Mouse (Mus musculus): ENCODE measurements around the gene Cd46. TPM values are rescaled to one million over a fixed set of nuclear protein-coding genes. Genes with fewer than 3 reads are reported as not detected.

Gene Cd46
- polyA plus RNA-seq, 1 experiment from 2014 or later: 1.0 TPM

DNA sequence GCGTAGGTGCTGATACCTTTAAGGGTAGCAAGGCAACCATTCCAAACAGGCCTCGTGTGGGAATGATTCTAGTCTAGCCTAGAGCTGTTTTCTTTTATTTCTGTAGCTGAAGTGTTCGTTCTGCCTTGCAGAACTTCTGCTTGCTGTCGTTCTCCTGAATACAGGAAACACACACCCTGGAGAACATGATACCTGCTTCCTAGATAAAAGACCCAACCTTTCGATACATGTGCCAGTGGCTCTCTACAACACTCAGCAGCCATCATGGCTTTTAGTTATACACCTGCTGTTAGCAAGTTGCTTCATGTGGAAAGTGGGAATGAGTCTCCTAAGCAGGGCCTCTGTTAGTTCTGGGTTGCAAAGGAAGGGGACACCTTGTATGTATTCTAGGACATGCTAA is 97.8 kb downstream of the Cd46 start:
- Histone ChIP-seq H3K9ac (ENCODE audit: low read length) (no peak overlapping the region), H3K4me1 (replicated peaks; ENCODE audit: control insufficient read depth, insufficient read depth, low read length) (no peaks in the 10 kb centered on the region), H3K27me3 (replicated peaks; ENCODE audit: control insufficient read depth, insufficient read depth, low read length) (no peaks in the 10 kb centered on the region), H3K4me3 (ENCODE audit: low read depth, low read length) (no peak overlapping the region), H3K4me2 (ENCODE audit: low read length) (no peak overlapping the region), H3K27ac (ENCODE audit: low read depth) (no peak overlapping the region), H3K9me3 (ENCODE audit: control insufficient read depth, low read length) (no peaks in the 10 kb centered on the region), H3K36me3 (ENCODE audit: control insufficient read depth, insufficient read depth, low read length) (no peaks in the 10 kb centered on the region)
- DNase-seq (ENCODE audit: low spot score) (no peak), ATAC-seq (replicated peaks; ENCODE audit: low FRiP score, low TSS enrichment, low read depth) (no peak)
- 75% methylated on average over 5 of the region's 5 CpGs for WGBS

DNA sequence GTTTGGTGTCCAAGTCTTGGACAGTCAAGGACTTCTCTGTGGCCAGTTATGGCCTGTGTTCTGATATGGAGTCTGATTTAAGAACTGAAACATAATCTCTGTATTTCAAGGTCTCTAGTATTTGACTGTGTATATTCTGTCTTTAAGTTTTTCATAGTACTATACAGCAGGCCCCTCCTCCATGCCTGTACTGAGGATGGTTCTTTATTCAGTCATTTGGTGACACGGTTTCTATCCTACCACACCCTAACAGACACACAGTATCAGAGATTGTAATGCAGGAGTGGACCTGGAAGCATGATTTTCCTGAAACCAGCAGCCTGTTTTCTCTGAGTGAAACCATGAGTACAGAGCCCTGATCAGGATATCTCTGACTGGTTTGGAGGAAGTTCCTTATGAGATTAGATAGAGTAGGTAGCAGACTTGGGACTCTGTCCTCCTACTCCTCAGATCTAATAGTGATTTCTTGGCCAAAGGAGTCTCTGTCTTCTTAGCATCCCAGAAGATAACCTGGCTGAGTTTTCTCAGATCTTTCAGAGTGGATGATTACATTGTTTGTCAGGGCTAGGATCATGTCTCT is 98.5 kb downstream of the Cd46 start:
- no peak overlapping the region for H3K4me3 ChIP-seq (ENCODE audit: low read depth, low read length)
- no peak for ATAC-seq (replicated peaks; ENCODE audit: low FRiP score, low TSS enrichment, low read depth)
- no peaks in the 10 kb centered on the region for H3K4me1 ChIP-seq (replicated peaks; ENCODE audit: control insufficient read depth, insufficient read depth, low read length)
- H3K9me3 ChIP-seq (ENCODE audit: control insufficient read depth, low read length): no peaks in the 10 kb centered on the region
- DNase-seq (ENCODE audit: low spot score): no peak
- H3K27ac ChIP-seq (ENCODE audit: low read depth): no peak overlapping the region
- WGBS: 66% methylated on average over 1 of the region's 1 CpGs
- H3K27me3 ChIP-seq (replicated peaks; ENCODE audit: control insufficient read depth, insufficient read depth, low read length): no peaks in the 10 kb centered on the region
- no peak overlapping the region for H3K9ac ChIP-seq (ENCODE audit: low read length)
- no peak overlapping the region for H3K4me2 ChIP-seq (ENCODE audit: low read length)
- no peaks in the 10 kb centered on the region for H3K36me3 ChIP-seq (ENCODE audit: control insufficient read depth, insufficient read depth, low read length)

DNA sequence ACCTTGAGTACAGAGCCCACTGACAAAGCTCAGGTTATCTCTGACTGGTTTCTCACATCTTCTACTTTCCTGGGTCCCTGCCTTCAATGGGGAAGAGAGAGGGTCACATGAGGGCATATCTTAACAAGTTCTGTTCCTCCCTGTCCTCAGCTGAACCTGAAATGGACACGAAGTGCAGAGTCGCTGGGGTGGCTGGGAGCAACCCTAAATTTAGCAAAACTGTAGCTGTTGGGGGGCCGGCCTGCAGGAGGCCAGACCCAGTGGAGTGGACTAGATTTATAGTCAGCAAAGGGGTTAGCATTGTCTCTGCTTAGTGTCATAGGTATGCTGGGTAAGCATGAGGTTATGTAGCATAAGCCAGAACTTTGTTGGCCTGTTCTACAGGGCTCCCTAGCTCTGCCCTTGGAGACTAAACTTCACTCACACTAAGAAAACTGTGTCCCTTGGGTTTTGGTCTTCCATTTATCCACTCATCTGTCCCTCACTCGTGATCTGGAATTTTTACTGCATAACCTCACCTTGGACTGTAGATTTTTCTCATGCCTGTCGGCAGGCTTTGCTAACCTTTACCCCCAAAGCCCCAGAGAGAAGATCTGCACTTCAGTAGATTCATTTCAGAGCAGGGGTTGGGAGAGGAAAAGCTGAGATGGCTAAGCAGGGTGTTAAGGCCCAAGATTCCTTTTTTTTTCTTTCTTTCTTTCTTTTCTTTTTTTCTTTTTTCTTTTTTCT is 99.3 kb downstream of the Cd46 start:
- ATAC-seq (replicated peaks; ENCODE audit: low FRiP score, low TSS enrichment, low read depth) (0 out of 2 replicates have a peak, but pooled peaks have one; percentile 60), DNase-seq (ENCODE audit: low spot score) (no peak)
- Histone ChIP-seq H3K9me3 (ENCODE audit: control insufficient read depth, low read length) (no peaks in the 10 kb centered on the region), H3K4me2 (ENCODE audit: low read length) (no peak overlapping the region), H3K36me3 (ENCODE audit: control insufficient read depth, insufficient read depth, low read length) (no peaks in the 10 kb centered on the region), H3K27ac (ENCODE audit: low read depth) (no peak overlapping the region), H3K27me3 (replicated peaks; ENCODE audit: control insufficient read depth, insufficient read depth, low read length) (no peaks in the 10 kb centered on the region), H3K9ac (ENCODE audit: low read length) (no peak overlapping the region), H3K4me3 (ENCODE audit: low read depth, low read length) (no peak overlapping the region), H3K4me1 (replicated peaks; ENCODE audit: control insufficient read depth, insufficient read depth, low read length) (no peaks in the 10 kb centered on the region)
- 31% methylated on average over 5 of the region's 5 CpGs for WGBS

GRCm38 (mm10) chr1:194991654-194992053 is 100.4 kb downstream of the Cd46 start:
- Histone ChIP-seq H3K4me2 (ENCODE audit: low read length) (no peak overlapping the region), H3K4me3 (ENCODE audit: low read depth, low read length) (no peak overlapping the region), H3K36me3 (ENCODE audit: control insufficient read depth, insufficient read depth, low read length) (no peaks in the 10 kb centered on the region), H3K27me3 (replicated peaks; ENCODE audit: control insufficient read depth, insufficient read depth, low read length) (no peaks in the 10 kb centered on the region), H3K9ac (ENCODE audit: low read length) (no peak overlapping the region), H3K9me3 (ENCODE audit: control insufficient read depth, low read length) (no peaks in the 10 kb centered on the region), H3K27ac (ENCODE audit: low read depth) (no peak overlapping the region), H3K4me1 (replicated peaks; ENCODE audit: control insufficient read depth, insufficient read depth, low read length) (no peaks in the 10 kb centered on the region)
- WGBS: 89% methylated on average over 2 of the region's 2 CpGs
- no peak for DNase-seq (ENCODE audit: low spot score)
- ATAC-seq (replicated peaks; ENCODE audit: low FRiP score, low TSS enrichment, low read depth): no peak

- DNase-seq (ENCODE audit: low spot score) (no peak), ATAC-seq (replicated peaks; ENCODE audit: low FRiP score, low TSS enrichment, low read depth) (no peak)
- Histone ChIP-seq H3K4me1 (replicated peaks; ENCODE audit: control insufficient read depth, insufficient read depth, low read length) (no peaks in the 10 kb centered on the region), H3K4me3 (ENCODE audit: low read depth, low read length) (no peak overlapping the region), H3K4me2 (ENCODE audit: low read length) (no peak overlapping the region), H3K9ac (ENCODE audit: low read length) (no peak overlapping the region), H3K36me3 (ENCODE audit: control insufficient read depth, insufficient read depth, low read length) (no peaks in the 10 kb centered on the region), H3K9me3 (ENCODE audit: control insufficient read depth, low read length) (no peaks in the 10 kb centered on the region), H3K27me3 (replicated peaks; ENCODE audit: control insufficient read depth, insufficient read depth, low read length) (no peaks in the 10 kb centered on the region), H3K27ac (ENCODE audit: low read depth) (no peak overlapping the region)
- 84% methylated on average over 2 of the region's 2 CpGs for WGBS
Measured at GRCm38 (mm10) chr1:194990976-194991375, 101.1 kb downstream of the Cd46 start.

- WGBS: 93% methylated on average over 1 of the region's 1 CpGs
- H3K9ac ChIP-seq (ENCODE audit: low read length): no peak overlapping the region
- no peak overlapping the region for H3K4me2 ChIP-seq (ENCODE audit: low read length)
- H3K36me3 ChIP-seq (ENCODE audit: control insufficient read depth, insufficient read depth, low read length): no peaks in the 10 kb centered on the region
- ATAC-seq (replicated peaks; ENCODE audit: low FRiP score, low TSS enrichment, low read depth) (no peak), DNase-seq (ENCODE audit: low spot score) (no peak)
- no peaks in the 10 kb centered on the region for H3K9me3 ChIP-seq (ENCODE audit: control insufficient read depth, low read length)
- no peaks in the 10 kb centered on the region for H3K27me3 ChIP-seq (replicated peaks; ENCODE audit: control insufficient read depth, insufficient read depth, low read length)
- H3K4me3 ChIP-seq (ENCODE audit: low read depth, low read length): no peak overlapping the region
- H3K27ac ChIP-seq (ENCODE audit: low read depth): no peak overlapping the region
- H3K4me1 ChIP-seq (replicated peaks; ENCODE audit: control insufficient read depth, insufficient read depth, low read length): no peaks in the 10 kb centered on the region
Measured at GRCm38 (mm10) chr1:194989024-194989423, 103.0 kb downstream of the Cd46 start.

MicroRNAs within 50 kb of the gene (microRNA counts, 519-probe panel; counts per million panel counts)
- microRNA mmu-miR-29b (3,109 counts per million, percentile 37 among the panel's probes with 10 or more counts), microRNA mmu-miR-29c (3,901 counts per million, percentile 58 among the panel's probes with 10 or more counts)

Small RNAs within 50 kb of the gene (microRNA-seq; reads per million reads assigned to microRNA genes)
- 0.51 reads per million for gene Mir29b-2
- 87.0 reads per million, percentile 57 among the genes with 10 or more reads in this experiment for gene Mir29c

Other genes starting within 250 kb of the Cd46 start
- 53.2 and 58.7 TPM in 2 replicates for gene Cd34, start 153.4 kb downstream of the Cd46 start, polyA plus RNA-seq (2014; fragmentation: Nextera tagmentation; extraction: Ambion mirVana)
- gene Cr1l, start 39.3 kb upstream of the Cd46 start, polyA plus RNA-seq (2014; fragmentation: Nextera tagmentation; extraction: Ambion mirVana): 64.0 and 66.1 TPM in 2 replicates
- gene Cr2, start 84.5 kb upstream of the Cd46 start, polyA plus RNA-seq (2014; fragmentation: Nextera tagmentation; extraction: Ambion mirVana): 0.30 and 0.32 TPM in 2 replicates